Mouse (Mus musculus): ENCODE measurements at regions not wholly inside any gene's neighbourhood (a gene's known extent, or its start where the extent isn't known, plus 50 kb on each side); places are given as distances from the start of the nearest gene placed in this dataset.

GRCm38 (mm10) chr7:136745412-136745811, 149.0 kb upstream of the Mgmt start:
- no peak for ATAC-seq (ENCODE audit: low read depth)
- Histone ChIP-seq H3K4me3 (ENCODE audit: low read depth, low read length) (no peak overlapping the region), H3K27me3 (replicated peaks; ENCODE audit: control insufficient read depth, insufficient read depth, low read length) (no peaks in the 10 kb centered on the region), H3K36me3 (ENCODE audit: control insufficient read depth, insufficient read depth, low read length) (no peaks in the 10 kb centered on the region), H3K27ac (replicated peaks; ENCODE audit: low read depth, low read length) (no peak overlapping the region), H3K4me2 (ENCODE audit: low read depth, low read length) (no peak overlapping the region), H3K9ac (ENCODE audit: low read depth, low read length) (no peak overlapping the region), H3K9me3 (ENCODE audit: control insufficient read depth, low read length) (no peaks in the 10 kb centered on the region), H3K4me1 (ENCODE audit: control insufficient read depth, insufficient read depth, low read length) (no peaks in the 10 kb centered on the region)
- no peak for DNase-seq (ENCODE audit: low spot score)
- WGBS, result 74% methylated on average over 8 of the region's 8 CpGs

GRCm38 (mm10) chr7:136751477-136751876, 142.9 kb upstream of the Mgmt start:
- 89% methylated on average over 4 of the region's 4 CpGs for WGBS
- Histone ChIP-seq H3K4me3 (ENCODE audit: low read depth, low read length) (no peak overlapping the region), H3K4me1 (ENCODE audit: control insufficient read depth, insufficient read depth, low read length) (no peaks in the 10 kb centered on the region; the same call in 1 of the 2 replicates), H3K36me3 (ENCODE audit: control insufficient read depth, insufficient read depth, low read length) (no peaks in the 10 kb centered on the region), H3K9ac (ENCODE audit: low read depth, low read length) (no peak overlapping the region), H3K27ac (replicated peaks; ENCODE audit: low read depth, low read length) (no peak overlapping the region), H3K9me3 (ENCODE audit: control insufficient read depth, low read length) (no peaks in the 10 kb centered on the region), H3K4me2 (ENCODE audit: low read depth, low read length) (no peak overlapping the region), H3K27me3 (replicated peaks; ENCODE audit: control insufficient read depth, insufficient read depth, low read length) (no peaks in the 10 kb centered on the region)
- no peak for DNase-seq (ENCODE audit: low spot score)
- ATAC-seq (ENCODE audit: low read depth), result no peak

GRCm38 (mm10) chr7:136754821-136755220, 139.6 kb upstream of the Mgmt start:
- Histone ChIP-seq H3K27me3 (replicated peaks; ENCODE audit: control insufficient read depth, insufficient read depth, low read length) (no peaks in the 10 kb centered on the region), H3K36me3 (ENCODE audit: control insufficient read depth, insufficient read depth, low read length) (no peaks in the 10 kb centered on the region), H3K27ac (replicated peaks; ENCODE audit: low read depth, low read length) (no peak overlapping the region), H3K9me3 (ENCODE audit: control insufficient read depth, low read length) (no peaks in the 10 kb centered on the region), H3K4me1 (ENCODE audit: control insufficient read depth, insufficient read depth, low read length) (peaks cover 3% of the 10 kb centered on the region; the same call in 1 of the 2 replicates), H3K4me3 (ENCODE audit: low read depth, low read length) (no peak overlapping the region), H3K9ac (ENCODE audit: low read depth, low read length) (no peak overlapping the region), H3K4me2 (ENCODE audit: low read depth, low read length) (no peak overlapping the region)
- peak; percentile 35 for DNase-seq (ENCODE audit: low spot score)
- ATAC-seq (ENCODE audit: low read depth), result peak; percentile 44; the same call in 1 of the 2 replicates
- 49% methylated on average over 6 of the region's 6 CpGs for WGBS

- peaks cover 2% of the 10 kb centered on the region; the same call in 1 of the 2 replicates for H3K4me1 ChIP-seq (ENCODE audit: control insufficient read depth, insufficient read depth, low read length)
- 46% methylated on average over 7 of the region's 7 CpGs for WGBS
Measured at GRCm38 (mm10) chr7:136765026-136765425, 129.4 kb upstream of the Mgmt start.

GRCm38 (mm10) chr7:136767231-136767630, 127.2 kb upstream of the Mgmt start:
- H3K9ac ChIP-seq (ENCODE audit: low read depth, low read length), result no peak overlapping the region
- peaks cover 2% of the 10 kb centered on the region; the same call in 1 of the 2 replicates for H3K4me1 ChIP-seq (ENCODE audit: control insufficient read depth, insufficient read depth, low read length)
- H3K27me3 ChIP-seq (replicated peaks; ENCODE audit: control insufficient read depth, insufficient read depth, low read length), result no peaks in the 10 kb centered on the region
- no peaks in the 10 kb centered on the region for H3K9me3 ChIP-seq (ENCODE audit: control insufficient read depth, low read length)
- no peak for DNase-seq (ENCODE audit: low spot score)
- no peak overlapping the region for H3K4me3 ChIP-seq (ENCODE audit: low read depth, low read length)
- H3K4me2 ChIP-seq (ENCODE audit: low read depth, low read length), result no peak overlapping the region
- no peak overlapping the region for H3K27ac ChIP-seq (replicated peaks; ENCODE audit: low read depth, low read length)
- H3K36me3 ChIP-seq (ENCODE audit: control insufficient read depth, insufficient read depth, low read length), result no peaks in the 10 kb centered on the region
- ATAC-seq (ENCODE audit: low read depth), result no peak
- WGBS, result 54% methylated on average over 9 of the region's 9 CpGs

More at GRCm38 (mm10) chr7:136765026-136765425, 129.4 kb upstream of the Mgmt start:
- H3K27ac ChIP-seq (replicated peaks; ENCODE audit: low read depth, low read length), result no peak overlapping the region
- no peak for ATAC-seq (ENCODE audit: low read depth)
- H3K4me2 ChIP-seq (ENCODE audit: low read depth, low read length), result no peak overlapping the region
- H3K9me3 ChIP-seq (ENCODE audit: control insufficient read depth, low read length), result no peaks in the 10 kb centered on the region
- H3K4me3 ChIP-seq (ENCODE audit: low read depth, low read length), result no peak overlapping the region
- H3K36me3 ChIP-seq (ENCODE audit: control insufficient read depth, insufficient read depth, low read length), result no peaks in the 10 kb centered on the region
- H3K27me3 ChIP-seq (replicated peaks; ENCODE audit: control insufficient read depth, insufficient read depth, low read length), result no peaks in the 10 kb centered on the region
- no peak overlapping the region for H3K9ac ChIP-seq (ENCODE audit: low read depth, low read length)
- DNase-seq (ENCODE audit: low spot score), result peak; percentile 30

GRCm38 (mm10) chr7:136780708-136781107, 113.7 kb upstream of the Mgmt start:
- peak; percentile 87 for DNase-seq (ENCODE audit: low spot score)
- Histone ChIP-seq H3K4me2 (ENCODE audit: low read depth, low read length) (0 out of 2 replicates have a peak overlapping the region, but pooled peaks have one; percentile 8), H3K9ac (ENCODE audit: low read depth, low read length) (no peak overlapping the region), H3K9me3 (ENCODE audit: control insufficient read depth, low read length) (no peaks in the 10 kb centered on the region), H3K27ac (replicated peaks; ENCODE audit: low read depth, low read length) (no peak overlapping the region), H3K27me3 (replicated peaks; ENCODE audit: control insufficient read depth, insufficient read depth, low read length) (no peaks in the 10 kb centered on the region), H3K4me1 (ENCODE audit: control insufficient read depth, insufficient read depth, low read length) (no peaks in the 10 kb centered on the region), H3K4me3 (ENCODE audit: low read depth, low read length) (no peak overlapping the region), H3K36me3 (ENCODE audit: control insufficient read depth, insufficient read depth, low read length) (no peaks in the 10 kb centered on the region)
- no peak for ATAC-seq (ENCODE audit: low read depth)
- 45% methylated on average over 11 of the region's 11 CpGs for WGBS

- whole genome bisulfite sequencing, result 49% methylated on average over 2 of the region's 2 CpGs
- H3K4me1 ChIP-seq (ENCODE audit: control insufficient read depth, insufficient read depth, low read length), result peaks cover 5% of the 10 kb centered on the region; the same call in 1 of the 2 replicates
- no peak overlapping the region for H3K9ac ChIP-seq (ENCODE audit: low read depth, low read length)
- no peak overlapping the region for H3K4me3 ChIP-seq (ENCODE audit: low read depth, low read length)
- H3K27ac ChIP-seq (replicated peaks; ENCODE audit: low read depth, low read length), result no peak overlapping the region
- no peaks in the 10 kb centered on the region for H3K9me3 ChIP-seq (ENCODE audit: control insufficient read depth, low read length)
- ATAC-seq (ENCODE audit: low read depth) (peak; percentile 30; the same call in 1 of the 2 replicates), DNase-seq (ENCODE audit: low spot score) (peak; percentile 54)
- no peak overlapping the region for H3K4me2 ChIP-seq (ENCODE audit: low read depth, low read length)
- no peaks in the 10 kb centered on the region for H3K27me3 ChIP-seq (replicated peaks; ENCODE audit: control insufficient read depth, insufficient read depth, low read length)
- H3K36me3 ChIP-seq (ENCODE audit: control insufficient read depth, insufficient read depth, low read length), result no peaks in the 10 kb centered on the region
Measured at GRCm38 (mm10) chr7:136791162-136791561, 103.3 kb upstream of the Mgmt start.

- WGBS, result 65% methylated on average over 5 of the region's 5 CpGs
- Histone ChIP-seq H3K4me3 (ENCODE audit: low read depth, low read length) (no peak overlapping the region), H3K9me3 (ENCODE audit: control insufficient read depth, low read length) (no peaks in the 10 kb centered on the region), H3K9ac (ENCODE audit: low read depth, low read length) (no peak overlapping the region), H3K27me3 (replicated peaks; ENCODE audit: control insufficient read depth, insufficient read depth, low read length) (no peaks in the 10 kb centered on the region), H3K36me3 (ENCODE audit: control insufficient read depth, insufficient read depth, low read length) (no peaks in the 10 kb centered on the region), H3K4me1 (ENCODE audit: control insufficient read depth, insufficient read depth, low read length) (peaks cover 5% of the 10 kb centered on the region; the same call in 1 of the 2 replicates), H3K27ac (replicated peaks; ENCODE audit: low read depth, low read length) (no peak overlapping the region), H3K4me2 (ENCODE audit: low read depth, low read length) (no peak overlapping the region)
- DNase-seq (ENCODE audit: low spot score) (peak; percentile 38), ATAC-seq (ENCODE audit: low read depth) (no peak)
Measured at GRCm38 (mm10) chr7:136792131-136792530, 102.3 kb upstream of the Mgmt start.

- Histone ChIP-seq H3K4me3 (ENCODE audit: low read depth, low read length) (no peak overlapping the region), H3K9me3 (ENCODE audit: control insufficient read depth, low read length) (no peaks in the 10 kb centered on the region), H3K4me1 (ENCODE audit: control insufficient read depth, insufficient read depth, low read length) (no peaks in the 10 kb centered on the region; the same call in 1 of the 2 replicates), H3K4me2 (ENCODE audit: low read depth, low read length) (no peak overlapping the region), H3K36me3 (ENCODE audit: control insufficient read depth, insufficient read depth, low read length) (no peaks in the 10 kb centered on the region), H3K27ac (replicated peaks; ENCODE audit: low read depth, low read length) (no peak overlapping the region), H3K27me3 (replicated peaks; ENCODE audit: control insufficient read depth, insufficient read depth, low read length) (no peaks in the 10 kb centered on the region), H3K9ac (ENCODE audit: low read depth, low read length) (no peak overlapping the region)
- DNase-seq (ENCODE audit: low spot score) (no peak), ATAC-seq (ENCODE audit: low read depth) (no peak)
Measured at GRCm38 (mm10) chr7:136796415-136796814, 98.0 kb upstream of the Mgmt start.
